Mouse (Mus musculus) kidney, adult 9 months (tissue): ENCODE measurements around the gene Wdr78.
A peak's percentile ranks its signal among the peaks of the same experiment; 100 is the strongest.

Experiments
- DNase-seq: peaks from one replicate; pipeline ENCODE4 v3.0.0; 2022

Wdr78 gene

GRCm38 (mm10) chr4:103114184-103115111 is at the start of gene Wdr78, which contains the start of gene Mier1:
Gene Wdr78 (minus strand): TSS chr4:103114555.
Gene Mier1 (plus strand): TSS chr4:103114390.
- peak; percentile 97 for DNase-seq

DNA sequence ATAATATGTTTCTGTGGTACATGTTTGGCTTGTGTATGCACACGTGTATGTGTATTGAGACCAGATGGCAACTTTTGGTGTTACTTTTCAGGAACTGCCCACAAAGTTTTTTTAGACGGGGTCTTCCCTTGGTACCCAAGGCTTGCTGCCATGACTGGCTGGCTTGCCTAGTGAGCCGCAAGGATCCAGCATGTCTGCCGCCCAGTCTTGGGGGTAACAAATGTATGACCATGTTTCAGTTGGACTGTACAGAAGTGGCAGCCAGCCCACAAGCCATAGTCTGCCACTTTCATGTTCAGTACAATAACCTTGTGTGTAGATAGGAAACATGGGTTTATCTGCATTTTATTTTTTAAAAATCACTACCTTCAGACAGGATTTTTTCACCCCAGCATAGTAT is 44.4 kb upstream of the Wdr78 start:
- DNase-seq: no peak

GRCm38 (mm10) chr4:103151946-103152345 is 37.6 kb upstream of the Wdr78 start:
- DNase-seq: no peak

GRCm38 (mm10) chr4:103146339-103146738 is 32.0 kb upstream of the Wdr78 start:
- DNase-seq: peak; percentile 82

DNA sequence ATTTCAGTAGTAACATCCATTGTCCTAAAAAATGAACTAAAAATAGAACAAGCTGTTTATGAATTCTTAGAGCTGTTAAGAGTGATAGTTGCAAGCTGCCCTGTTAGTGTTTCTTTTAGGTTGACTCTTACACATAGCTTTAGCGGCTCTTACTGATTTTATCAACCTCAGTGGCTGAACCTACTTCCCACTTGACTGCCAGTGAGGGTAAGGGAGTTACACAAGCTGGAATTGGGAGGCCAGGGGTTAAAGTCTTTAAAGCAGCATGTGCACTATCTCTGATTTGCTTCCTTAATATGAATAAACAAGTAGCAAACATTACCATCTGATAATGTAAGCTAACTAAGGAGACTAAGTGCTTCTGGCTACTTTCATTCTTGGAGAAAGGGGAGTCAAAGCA is 22.6 kb upstream of the Wdr78 start:
- peak; percentile 54 for DNase-seq

- no peak for DNase-seq
These were observed 12.2 kb upstream of the Wdr78 start for GRCm38 (mm10) chr4:103126533-103126932.

DNA sequence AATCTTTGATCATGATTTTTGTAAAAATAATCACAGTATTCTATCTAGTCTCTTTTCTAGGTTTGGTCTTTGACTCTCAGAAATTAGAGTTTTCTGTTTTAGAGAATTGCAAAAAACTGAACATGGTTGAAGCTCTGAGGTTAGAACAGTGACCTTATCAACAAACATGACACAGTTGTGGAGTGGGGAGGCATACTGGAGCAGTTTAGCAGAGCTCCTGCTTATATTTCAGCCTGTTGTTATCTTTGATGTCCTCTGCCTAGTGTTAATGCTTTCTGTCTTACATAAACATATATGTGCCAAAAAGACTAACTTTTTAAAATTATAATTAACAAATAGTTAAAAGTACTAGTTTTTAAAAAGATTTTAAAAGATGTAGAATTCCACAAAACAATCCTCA is 9.3 kb upstream of the Wdr78 start:
- DNase-seq: no peak

- no peak for DNase-seq
These were observed 8.7 kb upstream of the Wdr78 start for GRCm38 (mm10) chr4:103123086-103123485.

DNA sequence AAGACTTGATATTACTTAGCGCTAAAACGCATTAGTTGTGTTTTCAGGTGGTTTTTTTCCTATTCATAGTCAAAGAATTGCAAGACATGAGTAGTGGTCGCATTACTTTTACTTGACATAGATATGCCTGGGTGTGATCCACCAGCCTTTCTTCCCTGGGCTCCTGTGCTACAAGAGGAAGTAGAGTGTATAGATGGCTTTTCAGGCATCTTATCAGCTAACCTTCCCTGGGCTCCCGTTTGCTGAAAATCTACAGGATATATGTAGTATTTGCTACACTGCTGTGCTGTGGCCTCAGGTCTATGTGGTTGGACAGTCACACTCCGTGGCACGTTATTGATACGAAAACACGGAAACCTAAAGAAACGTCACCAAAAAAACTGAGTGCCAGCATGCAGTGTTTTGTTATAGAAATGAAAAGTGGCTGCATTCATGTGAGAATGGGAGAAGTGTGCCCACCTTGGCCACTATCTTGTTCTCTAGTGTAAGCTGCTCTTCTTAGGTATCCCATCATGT is 6.6 kb upstream of the Wdr78 start:
- DNase-seq: no peak

GRCm38 (mm10) chr4:103120395-103120794 is 6.0 kb upstream of the Wdr78 start:
- DNase-seq: no peak

DNA sequence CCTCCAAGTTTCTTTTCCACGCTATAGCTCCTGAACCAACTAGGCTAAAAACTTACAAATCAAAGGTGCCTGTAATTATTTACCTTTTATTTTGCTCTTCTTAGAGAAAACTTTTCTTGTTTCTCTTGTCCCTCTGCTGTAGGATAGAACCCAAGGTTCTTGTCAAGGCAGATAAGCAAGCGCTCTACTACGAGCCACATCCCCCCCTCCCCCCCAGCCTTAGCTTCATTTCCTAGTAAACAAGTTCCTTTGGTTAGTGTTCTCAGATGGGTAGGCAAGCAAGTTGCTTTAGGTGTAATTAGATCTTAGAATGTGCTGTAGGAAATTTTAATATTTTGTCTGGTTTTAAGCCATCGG is 5.7 kb upstream of the Wdr78 start:
- no peak for DNase-seq

- DNase-seq: peak; percentile 83
These were observed 5.1 kb upstream of the Wdr78 start for GRCm38 (mm10) chr4:103119229-103120027.

- DNase-seq: no peak
These were observed 4.5 kb upstream of the Wdr78 start for GRCm38 (mm10) chr4:103118888-103119228.

GRCm38 (mm10) chr4:103113402-103113801 is 953 bp downstream of the Wdr78 start:
- peak; percentile 13 for DNase-seq

- no peak for DNase-seq
These were observed 1.7 kb downstream of the Wdr78 start for GRCm38 (mm10) chr4:103112651-103113050.

DNA sequence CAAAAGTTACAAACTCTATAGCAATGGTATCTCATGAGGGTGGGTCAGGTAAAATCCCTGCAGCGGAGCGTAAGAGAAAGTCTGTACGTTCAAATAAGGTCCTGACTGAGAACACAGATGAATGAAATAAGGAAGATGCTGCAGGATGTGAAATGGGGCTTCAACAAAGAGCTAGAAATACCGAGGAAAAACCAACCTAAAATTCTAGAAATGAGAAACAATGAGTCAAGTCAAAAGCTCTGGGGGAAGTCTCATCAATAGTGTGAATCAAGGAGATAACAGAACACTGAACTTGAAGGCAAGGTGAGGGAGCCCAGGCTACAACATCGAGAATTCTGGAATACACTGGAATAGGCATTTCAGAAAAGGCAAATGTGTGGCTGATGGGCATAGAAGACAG is 15.8 kb downstream of the Wdr78 start:
- DNase-seq: no peak

DNA sequence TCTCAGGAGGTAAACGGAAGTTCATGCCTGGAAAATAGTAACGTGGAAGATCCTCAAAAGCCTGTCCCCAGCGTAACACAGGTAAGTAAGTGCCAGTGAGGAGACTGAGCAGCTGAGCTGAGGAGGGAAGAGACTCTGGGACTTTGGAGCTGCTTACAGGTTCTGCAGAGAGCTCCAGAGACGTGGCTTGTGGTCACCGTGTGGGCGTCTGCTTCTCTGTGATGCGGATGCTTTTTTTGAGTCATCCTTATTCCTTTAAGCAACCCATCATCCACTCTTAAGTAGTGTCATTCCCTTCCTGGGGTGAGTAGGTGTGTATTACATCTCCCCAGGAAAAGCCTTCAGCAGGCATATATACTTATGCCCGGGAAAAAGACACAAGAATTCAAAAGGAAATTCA is 18.4 kb downstream of the Wdr78 start:
- DNase-seq: no peak

DNA sequence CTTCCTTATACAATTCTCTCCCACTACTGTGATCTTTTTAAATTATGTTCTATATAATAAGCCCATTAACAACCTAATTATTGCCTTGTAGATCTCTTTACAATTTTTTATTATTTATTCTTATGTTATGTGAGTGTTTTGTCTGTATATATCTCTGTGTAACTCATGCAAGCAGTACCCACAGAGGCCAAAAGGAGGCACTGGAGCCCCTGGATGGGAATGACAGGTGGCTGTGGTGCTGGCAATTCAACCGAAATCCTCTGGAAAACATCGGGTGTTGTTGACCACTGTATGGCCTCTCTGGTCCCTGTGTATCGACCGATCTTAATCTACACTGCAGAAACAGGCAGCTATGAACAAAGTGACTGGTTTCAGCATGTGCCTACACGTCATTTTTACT is 29.1 kb downstream of the Wdr78 start:
- no peak for DNase-seq

- DNase-seq: no peak
These were observed 43.7 kb downstream of the Wdr78 start for GRCm38 (mm10) chr4:103070631-103071030.

DNA sequence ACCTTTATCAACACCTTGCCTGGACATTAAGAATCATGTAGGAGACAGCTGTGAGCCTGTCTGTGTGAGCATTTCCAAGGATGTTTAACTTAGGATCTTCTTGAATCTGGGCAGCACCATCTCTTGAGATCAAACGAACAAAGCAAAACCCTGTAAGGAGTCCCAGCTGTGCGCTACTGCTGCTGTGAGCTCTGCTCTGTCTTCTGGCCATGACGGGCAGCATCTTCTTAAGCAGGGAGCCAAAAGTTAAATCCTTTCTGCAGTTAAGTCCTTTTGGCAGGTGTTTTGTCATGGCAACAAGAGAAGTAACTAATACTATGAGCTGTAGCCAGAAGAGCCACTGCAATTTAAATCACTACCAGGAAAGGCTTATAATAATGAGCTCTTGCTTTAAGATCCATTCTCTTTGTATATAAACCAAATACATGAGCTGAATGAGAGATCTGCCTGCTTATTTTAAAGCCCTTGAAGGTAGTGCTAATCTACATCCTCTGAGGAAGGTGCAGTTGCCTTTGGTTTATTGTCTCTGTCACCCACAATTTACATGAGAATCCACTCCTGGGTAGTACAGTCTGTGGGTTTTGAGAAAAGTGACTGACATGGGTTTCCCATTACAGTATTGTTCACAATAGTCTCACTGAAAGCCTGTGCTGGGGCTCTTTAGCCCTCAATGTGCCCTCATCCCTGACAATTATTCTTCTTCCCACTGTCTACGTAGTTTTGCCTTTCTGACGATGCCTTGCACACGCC is 46.3 kb downstream of the Wdr78 start:
- DNase-seq: no peak

DNA sequence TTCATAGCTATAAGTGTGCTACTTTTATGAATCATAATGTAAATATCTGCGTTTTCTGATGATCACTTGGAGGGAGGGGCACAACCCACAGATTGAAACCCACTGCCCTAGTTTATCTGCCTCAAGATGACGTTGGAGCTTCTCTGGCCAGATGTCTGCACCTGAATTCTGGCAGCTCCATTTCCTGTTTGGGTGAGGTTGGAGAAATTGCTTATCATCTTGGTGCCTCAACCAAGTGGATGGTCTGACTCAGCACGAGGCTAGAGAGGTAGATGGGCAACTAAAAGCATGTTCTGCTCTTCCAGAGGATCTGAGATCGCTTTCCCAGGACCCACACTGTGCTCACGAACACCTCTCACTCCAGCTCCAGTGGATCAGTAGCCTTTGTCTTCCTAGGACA is 49.4 kb downstream of the Wdr78 start:
- no peak for DNase-seq

- no peak for DNase-seq
These were observed 49.9 kb downstream of the Wdr78 start for GRCm38 (mm10) chr4:103064421-103064820.

GRCm38 (mm10) chr4:103056909-103057308 is 57.4 kb downstream of the Wdr78 start:
- DNase-seq: no peak
